Mouse (Mus musculus) stomach, embryonic 15.5 days (tissue): ENCODE measurements around the gene Emp3. TPM values are rescaled to one million over a fixed set of nuclear protein-coding genes. Genes with fewer than 3 reads are reported as not detected.
"Not testable (repeated sequence)": the region's sequence is repeated elsewhere in the genome, so short reads cannot be mapped to it uniquely, and the experiment has no call there.

ENCODE experiments used
- ATAC-seq: fragments of 200-750 bp; cut with Nextera tagmentation; 2 replicates; pipeline ENCODE4 v1.8.0; 2017; ENCODE audit warnings: low read depth, moderate number of reproducible peaks, moderate TSS enrichment; ENCODE audit not compliant: insufficient read depth, low FRiP score
- H3K27ac ChIP-seq: fragments of 300-500 bp; sonication (generic); 2 replicates; pipeline ENCODE4 v1.5.1; 2015; ENCODE audit warnings: mild to moderate bottlenecking, inconsistent platforms
- H3K27me3 ChIP-seq: fragments of 300-500 bp; sonication (generic); replicated peaks from 2 replicates; pipeline ENCODE4 v1.6.1; 2015; ENCODE audit warnings: inconsistent platforms
- H3K36me3 ChIP-seq: fragments of 300-500 bp; sonication (generic); 2 replicates; pipeline ENCODE4 v1.6.1; 2015; ENCODE audit warnings: inconsistent platforms
- H3K4me1 ChIP-seq: fragments of 300-500 bp; sonication (generic); 2 replicates; pipeline ENCODE4 v1.6.1; 2015; ENCODE audit warnings: inconsistent platforms
- H3K4me2 ChIP-seq: fragments of 300-500 bp; sonication (generic); 2 replicates; pipeline ENCODE4 v1.6.1; 2015; ENCODE audit warnings: mild to moderate bottlenecking, inconsistent platforms
- H3K4me3 ChIP-seq: fragments of 300-500 bp; sonication (generic); replicated peaks from 2 replicates; pipeline ENCODE4 v1.5.1; 2015; ENCODE audit warnings: inconsistent platforms
- H3K9ac ChIP-seq: fragments of 300-500 bp; sonication (generic); 2 replicates; pipeline ENCODE4 v1.6.1; 2015; ENCODE audit warnings: inconsistent platforms
- H3K9me3 ChIP-seq: fragments of 300-500 bp; sonication (generic); 2 replicates; pipeline ENCODE4 v1.6.1; 2016; ENCODE audit warnings: inconsistent platforms
- WGBS: fragments of 180-500 bp; shearing (Covaris S2); methylation state at CpG from one replicate; pipeline ENCODE4 v1.1.7; 2015; 5-methylcytosine and 5-hydroxymethylcytosine counted together
- polyA plus RNA-seq: library from polyadenylated mRNA; unstranded; fragments of >200 nt; fragmentation: Nextera tagmentation; extraction: Ambion mirVana; gene quantifications from 2 replicates; pipeline ENCODE4 v1.2.1, GENCODE M21; 2015

The Emp3 gene
- polyA plus RNA-seq, result 195 and 238 TPM in 2 replicates

DNA sequence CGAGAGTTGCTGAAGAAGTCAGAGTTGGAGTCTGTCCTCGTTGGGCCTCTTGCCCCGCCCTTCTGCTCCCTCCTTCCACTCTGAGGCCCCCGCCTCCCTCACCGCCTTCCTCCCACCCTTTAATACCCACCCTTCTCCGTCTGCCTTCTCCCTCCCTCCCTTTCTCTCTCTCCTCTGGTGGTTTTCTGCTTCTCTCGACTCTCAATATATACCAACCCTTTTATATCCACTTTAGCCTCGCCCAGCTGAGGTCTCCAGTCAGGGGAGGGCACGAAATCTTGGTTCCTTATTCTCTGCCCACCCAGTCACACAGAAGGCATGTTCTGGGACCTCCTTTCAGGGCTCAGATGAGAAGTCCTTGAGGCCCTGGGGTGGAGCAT, at the start of gene Emp3:
TSS of gene Emp3 (minus strand) at position 163 of the 380 bp plus-strand sequence.
- WGBS, result 15% methylated on average over 9 of the region's 9 CpGs
- no peak for ATAC-seq

DNA sequence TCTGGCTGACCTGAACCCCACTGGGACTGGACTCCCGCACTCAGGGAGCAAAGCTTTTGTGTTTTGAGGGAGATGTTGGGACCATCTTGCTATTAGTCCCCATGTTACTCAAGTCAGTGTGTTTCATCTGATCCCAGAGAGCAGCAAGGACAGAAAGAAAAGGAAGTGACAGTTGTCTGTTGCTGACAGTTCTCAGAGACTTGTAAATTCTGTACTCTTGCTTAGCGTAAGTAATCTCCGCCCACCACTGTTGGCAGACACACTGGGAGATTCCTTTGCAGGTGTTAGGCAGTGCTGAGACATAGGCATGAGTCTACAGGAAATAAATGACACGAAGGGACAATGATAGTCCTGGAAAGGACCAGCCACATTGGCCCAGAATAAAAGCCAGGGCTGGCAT, 35.4 kb upstream of the Emp3 start:
- H3K27me3 ChIP-seq, result no peaks in the 10 kb centered on the region
- no peak for ATAC-seq
- no peak overlapping the region for H3K4me3 ChIP-seq
- 56% methylated on average over 4 of the region's 4 CpGs for WGBS
- no peak overlapping the region for H3K4me2 ChIP-seq
- no peak overlapping the region for H3K9ac ChIP-seq
- no peak overlapping the region for H3K27ac ChIP-seq
- H3K4me1 ChIP-seq, result no peaks in the 10 kb centered on the region
- H3K9me3 ChIP-seq, result no peaks in the 10 kb centered on the region
- H3K36me3 ChIP-seq, result no peaks in the 10 kb centered on the region

More for the DNA sequence above, at the start of gene Emp3:
- peak within 1 kb of the TSS; percentile 38 for H3K9ac ChIP-seq
- H3K4me3 ChIP-seq, result peak within 1 kb of the TSS; percentile 51
- peak within 1 kb of the TSS; percentile 94 for H3K27ac ChIP-seq
- no peaks in the 10 kb centered on the region for H3K9me3 ChIP-seq
- H3K27me3 ChIP-seq, result no peaks in the 10 kb centered on the region
- peak within 1 kb of the TSS; percentile 64 for H3K4me2 ChIP-seq
- peaks cover 3% of the 10 kb centered on the region; the same call in 1 of the 2 replicates for H3K36me3 ChIP-seq
- peaks cover 54% of the 10 kb centered on the region for H3K4me1 ChIP-seq

DNA sequence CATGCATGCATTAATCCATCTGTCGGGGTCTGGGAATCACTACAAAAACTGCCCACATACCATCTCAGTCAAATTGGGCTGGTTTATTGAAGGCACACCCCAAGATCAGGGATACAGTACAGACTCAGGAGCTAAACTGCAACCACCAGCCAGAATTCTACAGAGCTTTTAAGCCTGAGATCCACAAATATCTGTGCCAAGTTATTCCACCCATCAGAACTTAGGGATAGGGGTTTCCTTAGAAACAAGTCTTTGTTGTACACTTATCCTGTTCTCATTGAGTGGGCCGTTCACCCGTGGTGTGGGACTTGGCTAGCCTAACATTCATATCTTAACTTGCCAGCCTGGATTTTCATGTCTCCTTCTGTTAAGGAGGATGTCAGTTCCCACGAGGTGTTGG, 27.9 kb upstream of the Emp3 start:
- 74% methylated on average over 4 of the region's 4 CpGs for WGBS
- Histone ChIP-seq H3K9me3 (no peaks in the 10 kb centered on the region), H3K27ac (no peak overlapping the region)

DNA sequence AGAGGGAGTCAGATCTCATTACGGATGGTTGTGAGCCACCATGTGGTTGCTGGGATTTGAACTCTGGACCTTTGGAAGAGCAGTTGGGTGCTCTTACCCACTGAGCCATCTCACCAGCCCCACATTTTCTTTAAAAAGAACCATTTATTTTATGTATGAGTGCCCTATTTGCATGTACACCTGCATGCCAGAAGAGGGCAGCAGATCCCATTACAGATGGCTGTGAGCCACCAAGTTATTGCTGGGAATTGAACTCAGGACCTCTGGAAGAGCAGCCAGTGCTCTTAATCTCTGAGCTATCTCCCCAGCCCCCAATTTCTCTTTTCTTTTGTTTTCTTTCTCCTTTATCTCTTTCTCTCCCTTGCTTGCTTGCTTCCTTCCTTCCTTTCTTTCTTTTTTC, 22.1 kb upstream of the Emp3 start:
- not testable (repeated sequence) for H3K27ac ChIP-seq, H3K9ac ChIP-seq, H3K9me3 ChIP-seq, H3K4me2 ChIP-seq, H3K4me1 ChIP-seq, H3K27me3 ChIP-seq, ATAC-seq, H3K4me3 ChIP-seq, H3K36me3 ChIP-seq
- 63% methylated on average over 1 of the region's 1 CpGs for WGBS

More for the DNA sequence above, 27.9 kb upstream of the Emp3 start:
- no peaks in the 10 kb centered on the region for H3K4me1 ChIP-seq
- H3K4me3 ChIP-seq, result no peak overlapping the region
- no peak overlapping the region for H3K9ac ChIP-seq
- H3K4me2 ChIP-seq, result no peak overlapping the region
- no peaks in the 10 kb centered on the region for H3K27me3 ChIP-seq
- H3K36me3 ChIP-seq, result no peaks in the 10 kb centered on the region
- no peak for ATAC-seq

DNA sequence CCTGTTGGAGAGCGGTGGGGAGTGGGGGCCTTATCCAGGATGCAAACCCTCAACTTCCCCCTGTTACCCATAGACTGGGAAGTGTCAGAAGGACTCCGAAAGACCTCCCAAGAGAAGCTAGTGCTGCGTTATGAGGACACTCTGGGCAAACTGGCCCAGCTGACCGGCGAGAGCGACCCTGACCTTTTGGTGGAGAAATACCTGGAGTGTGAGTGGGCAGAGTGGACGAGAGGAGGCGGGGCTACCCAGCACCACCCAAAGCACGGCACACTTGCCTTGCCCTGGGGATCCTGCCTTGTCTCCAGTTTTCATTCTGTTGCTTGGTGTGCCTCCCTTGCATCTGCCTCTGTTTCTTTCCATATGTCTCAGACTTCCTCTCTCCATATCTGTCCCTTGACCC, 20.8 kb upstream of the Emp3 start:
- Histone ChIP-seq H3K4me2 (no peak overlapping the region), H3K9ac (no peak overlapping the region), H3K4me1 (no peaks in the 10 kb centered on the region), H3K9me3 (no peaks in the 10 kb centered on the region), H3K36me3 (no peaks in the 10 kb centered on the region), H3K4me3 (no peak overlapping the region), H3K27me3 (no peaks in the 10 kb centered on the region), H3K27ac (no peak overlapping the region)
- WGBS, result 79% methylated on average over 9 of the region's 9 CpGs
- no peak for ATAC-seq

DNA sequence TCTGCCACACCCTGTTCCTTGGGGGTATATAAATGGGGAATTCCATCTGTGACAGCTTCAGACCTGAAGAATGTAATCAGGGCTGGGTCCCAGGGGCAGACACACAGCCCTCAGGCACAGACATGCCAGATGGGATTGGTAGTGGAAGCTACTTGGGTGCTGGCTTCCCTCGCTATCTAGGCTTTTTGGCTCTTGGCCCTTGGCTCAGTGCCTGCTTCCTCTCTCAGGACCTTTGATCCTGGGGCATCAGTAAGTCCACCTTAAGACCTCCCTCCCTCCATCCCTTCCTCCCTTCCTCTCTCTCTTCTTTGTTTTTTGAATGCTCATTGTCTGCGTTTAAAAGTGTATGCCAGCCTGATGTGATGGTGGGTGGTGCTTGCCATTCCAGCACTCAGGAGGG, 18.6 kb upstream of the Emp3 start:
- H3K4me3 ChIP-seq, result no peak overlapping the region
- no peaks in the 10 kb centered on the region for H3K27me3 ChIP-seq
- WGBS, result 49% methylated on average over 2 of the region's 2 CpGs
- H3K4me2 ChIP-seq, result no peak overlapping the region
- no peak overlapping the region for H3K27ac ChIP-seq
- no peaks in the 10 kb centered on the region for H3K36me3 ChIP-seq
- H3K9ac ChIP-seq, result no peak overlapping the region
- ATAC-seq, result no peak
- H3K4me1 ChIP-seq, result no peaks in the 10 kb centered on the region
- no peaks in the 10 kb centered on the region for H3K9me3 ChIP-seq

DNA sequence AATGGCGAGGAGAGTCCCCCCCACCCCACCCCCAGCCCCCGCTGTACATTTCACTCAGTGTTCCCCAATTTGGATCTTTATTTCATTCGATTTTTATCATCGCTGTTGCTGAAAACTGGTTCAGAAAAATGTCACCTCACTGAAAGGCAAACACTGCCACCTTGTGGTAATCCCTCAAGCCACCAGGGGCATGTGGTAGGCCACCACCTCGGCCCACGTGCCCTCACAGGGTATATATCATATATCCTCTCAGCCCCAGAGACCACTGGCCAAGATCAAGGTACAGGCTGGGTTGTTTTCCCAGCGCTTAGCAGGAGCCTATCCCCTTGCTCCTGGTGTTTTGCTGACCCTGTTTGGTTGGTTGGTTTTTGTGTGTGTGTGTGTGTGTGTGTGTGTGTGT, 13.9 kb upstream of the Emp3 start:
- Histone ChIP-seq H3K27me3 (no peaks in the 10 kb centered on the region), H3K9me3 (no peaks in the 10 kb centered on the region), H3K4me3 (no peak overlapping the region), H3K4me2 (no peak overlapping the region), H3K27ac (no peak overlapping the region), H3K36me3 (no peaks in the 10 kb centered on the region), H3K4me1 (no peaks in the 10 kb centered on the region), H3K9ac (no peak overlapping the region)
- no peak for ATAC-seq
- 26% methylated on average over 7 of the region's 7 CpGs for WGBS

DNA sequence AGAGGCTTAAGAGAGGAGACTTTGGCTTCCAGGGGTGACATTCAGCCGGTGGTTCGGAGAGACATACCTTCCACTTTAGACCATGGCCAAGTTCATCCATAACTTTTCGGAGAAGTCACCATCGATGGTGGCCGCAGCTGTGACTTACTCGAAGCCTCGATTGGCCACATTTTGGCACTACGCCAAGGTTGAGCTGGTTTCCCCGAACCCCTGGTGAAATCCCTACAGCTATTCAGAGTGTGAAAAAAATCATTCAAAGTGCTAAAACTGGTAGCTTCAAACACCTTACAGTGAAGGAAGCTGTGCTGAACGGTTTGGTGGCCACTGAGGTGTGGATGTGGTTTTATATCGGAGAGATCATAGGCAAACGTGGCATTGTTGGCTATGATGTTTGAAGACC, 12.6 kb upstream of the Emp3 start:
- not testable (repeated sequence) for H3K4me3 ChIP-seq, H3K9me3 ChIP-seq

DNA sequence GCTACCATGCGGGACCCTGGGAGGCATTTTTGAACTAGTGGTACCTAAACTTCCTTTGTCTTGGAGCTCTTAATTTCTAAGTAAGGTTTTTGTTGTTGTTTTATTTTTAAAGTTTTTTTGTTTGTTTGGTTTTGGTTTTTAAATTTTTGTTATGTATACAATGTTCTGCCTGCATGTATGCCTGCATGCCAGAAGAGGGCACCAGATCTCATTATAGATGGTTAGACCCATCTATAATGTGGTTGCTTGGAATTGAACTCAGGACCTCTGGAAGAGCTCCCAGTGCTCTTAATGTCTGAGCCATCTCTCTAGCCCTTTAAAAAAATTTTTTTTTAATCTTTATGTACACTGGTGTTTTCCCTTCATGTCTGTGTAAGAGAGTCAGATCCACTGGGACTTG, 8.5 kb upstream of the Emp3 start:
- H3K9me3 ChIP-seq, result no peaks in the 10 kb centered on the region
- H3K36me3 ChIP-seq, result no peaks in the 10 kb centered on the region
- 0 out of 2 replicates have a peak, but pooled peaks cover under 1% of the 10 kb centered on the region for H3K4me1 ChIP-seq
- H3K27ac ChIP-seq, result no peak overlapping the region
- H3K27me3 ChIP-seq, result no peaks in the 10 kb centered on the region
- H3K4me2 ChIP-seq, result no peak overlapping the region
- WGBS, result 94% methylated on average over 1 of the region's 1 CpGs
- no peak overlapping the region for H3K9ac ChIP-seq
- no peak for ATAC-seq
- no peak overlapping the region for H3K4me3 ChIP-seq

More for the DNA sequence above, 12.6 kb upstream of the Emp3 start:
- not testable (repeated sequence) for H3K36me3 ChIP-seq, H3K27ac ChIP-seq, H3K4me2 ChIP-seq, ATAC-seq, H3K27me3 ChIP-seq, H3K4me1 ChIP-seq, H3K9ac ChIP-seq
- 88% methylated on average over 12 of the region's 12 CpGs for WGBS

DNA sequence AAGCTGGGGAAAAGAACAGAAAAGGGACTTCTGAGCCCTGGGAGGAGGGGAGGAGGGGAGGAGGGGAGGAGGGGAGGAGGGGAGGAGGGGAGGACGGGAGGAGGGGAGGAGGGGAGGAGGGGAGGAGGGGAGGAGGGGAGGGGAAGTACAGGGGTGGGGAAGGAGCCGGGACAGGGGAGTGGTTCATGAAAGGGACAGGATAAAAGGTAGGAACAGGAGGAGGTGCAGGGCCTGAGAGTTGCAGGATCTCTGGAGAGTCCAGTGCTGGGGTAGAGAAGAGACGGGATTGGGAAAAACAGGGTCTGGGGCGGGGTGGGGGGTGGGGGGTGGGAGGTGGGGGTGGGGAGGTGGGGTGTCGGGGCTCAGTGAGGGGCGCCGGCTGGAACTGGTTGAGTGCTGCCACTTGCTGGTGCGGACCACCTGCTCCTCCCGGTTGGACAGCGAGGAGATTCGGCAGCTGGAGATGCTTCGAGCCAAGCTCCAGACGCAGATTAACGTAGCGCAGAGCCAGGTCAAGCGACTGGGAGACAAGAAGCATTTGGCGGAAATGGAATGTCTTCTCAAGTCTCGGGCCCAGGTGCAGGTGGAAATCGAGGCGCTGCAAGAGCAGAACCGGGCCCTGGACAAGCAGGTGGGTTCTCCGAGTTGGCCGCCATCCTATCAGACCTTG, 7.6 kb upstream of the Emp3 start:
- H3K27ac ChIP-seq, result no peak overlapping the region
- H3K4me1 ChIP-seq, result 0 out of 2 replicates have a peak, but pooled peaks cover 2% of the 10 kb centered on the region
- no peak for ATAC-seq
- H3K36me3 ChIP-seq, result no peaks in the 10 kb centered on the region
- no peak overlapping the region for H3K9ac ChIP-seq
- H3K4me3 ChIP-seq, result no peak overlapping the region
- no peaks in the 10 kb centered on the region for H3K27me3 ChIP-seq
- 15% methylated on average over 18 of the region's 23 CpGs for WGBS
- H3K9me3 ChIP-seq, result no peaks in the 10 kb centered on the region
- H3K4me2 ChIP-seq, result peak overlapping the region; percentile 26; the same call in 1 of the 2 replicates

DNA sequence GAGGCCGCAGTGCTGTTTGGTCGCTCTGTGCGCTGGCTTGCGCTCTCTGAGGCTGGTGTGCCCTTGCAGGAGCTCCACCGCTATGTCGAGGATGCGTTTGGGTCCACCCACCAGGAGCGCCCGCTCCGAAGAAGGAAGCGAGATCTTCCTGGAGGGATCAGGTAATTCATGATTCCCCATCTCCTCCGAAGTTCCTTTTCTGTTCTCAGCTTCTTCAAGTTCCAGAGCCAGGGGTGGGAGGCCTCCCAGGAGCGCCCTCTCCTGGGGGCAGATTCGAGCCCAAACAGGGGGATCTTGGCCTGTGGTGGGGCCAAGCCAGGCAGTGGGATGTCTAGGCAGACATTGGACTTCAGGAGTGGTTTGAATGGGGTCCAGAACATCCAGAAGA, 3.2 kb upstream of the Emp3 start:
- H3K27ac ChIP-seq, result peak overlapping the region; percentile 94; the same call in 1 of the 2 replicates
- no peaks in the 10 kb centered on the region for H3K36me3 ChIP-seq
- no peak overlapping the region for H3K9ac ChIP-seq
- no peaks in the 10 kb centered on the region for H3K9me3 ChIP-seq
- peaks cover 32% of the 10 kb centered on the region for H3K4me1 ChIP-seq
- H3K27me3 ChIP-seq, result no peaks in the 10 kb centered on the region
- WGBS, result 28% methylated on average over 14 of the region's 14 CpGs
- H3K4me2 ChIP-seq, result peak overlapping the region; percentile 64
- H3K4me3 ChIP-seq, result peak overlapping the region; percentile 47
- no peak for ATAC-seq

DNA sequence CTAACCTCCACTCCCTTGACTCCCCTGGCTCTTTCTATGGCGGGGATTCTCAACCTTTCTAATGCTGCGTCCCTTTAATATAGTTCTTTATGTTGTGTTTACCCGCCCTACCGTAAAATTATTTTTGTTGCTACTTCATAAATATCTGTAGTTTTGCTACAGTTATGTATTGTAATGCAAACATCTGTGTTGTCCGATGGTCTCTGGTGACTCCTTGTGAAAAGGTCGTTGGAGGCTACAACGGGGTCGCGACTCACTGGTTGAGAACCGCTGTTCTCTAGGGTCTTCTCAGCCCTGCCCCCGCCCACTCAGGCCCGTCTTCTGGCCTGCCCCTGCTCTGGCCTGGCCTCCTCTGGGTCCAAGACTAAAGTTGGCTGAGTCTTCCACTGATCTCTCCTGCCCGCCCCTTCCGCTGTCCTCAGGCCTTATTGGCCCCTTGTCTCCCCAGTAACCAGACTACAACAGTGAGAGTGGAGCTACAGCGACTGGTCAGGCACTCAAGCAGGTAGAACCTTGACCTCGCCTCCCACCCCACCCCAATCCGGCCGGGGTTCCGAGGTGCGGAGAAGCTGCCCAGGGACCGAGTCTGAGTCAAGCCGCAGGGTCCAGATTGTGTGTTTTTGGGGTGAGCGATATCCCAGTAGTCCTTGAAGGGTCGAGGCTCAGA, 2.7 kb upstream of the Emp3 start, which contains the start of gene Ccdc114:
TSS of gene Ccdc114 (plus strand) at position 311 of the 667 bp plus-strand sequence.
- no peak within 1 kb of the TSS; the same call in 1 of the 2 replicates for H3K9ac ChIP-seq
- H3K4me2 ChIP-seq, result peak within 1 kb of the TSS; percentile 64
- no peaks in the 10 kb centered on the region for H3K36me3 ChIP-seq
- peak; percentile 66 for ATAC-seq
- H3K27me3 ChIP-seq, result no peaks in the 10 kb centered on the region
- H3K27ac ChIP-seq, result peak within 1 kb of the TSS; percentile 94
- peaks cover 37% of the 10 kb centered on the region for H3K4me1 ChIP-seq
- 9% methylated on average over 24 of the region's 24 CpGs for WGBS
- no peaks in the 10 kb centered on the region for H3K9me3 ChIP-seq
- peak within 1 kb of the TSS; percentile 47 for H3K4me3 ChIP-seq
